Mouse (Mus musculus): ENCODE results near the gene Dclk3.

GRCm38 (mm10) chr9:111461415-111462103 lies 22.7 kb downstream of the Dclk3 start:
- TF ChIP-seq CTCF (IDR thresholded peaks at IDR 0.05; ENCODE audit: extremely low read depth, insufficient read depth, insufficient read length, insufficient replicate concordance) (no peak), POLR2A (IDR thresholded peaks at IDR 0.05; ENCODE audit: low read depth, low read length) (no peak)
